In genomic region chr17:67504502-67505033, GRCm38 (mm10) we compare ENCODE assay signal across 19 mouse cellular contexts.
A peak's percentile ranks its signal among the peaks of the same experiment; 100 is the strongest.
DNase-seq lines count a peak whose midpoint lies in the region; ATAC-seq lines count a peak whose summit lies in the region.
"Had no signal": no experiment of that assay in that cellular context is flagged by ENCODE, and none has a peak within 500 bp of the region (broad histone marks: within the 10 kb centered on the region; RNA-seq: fewer than 3 reads in every experiment).

No protein-coding gene starts in this region.

- peak overlapping the region; percentile 47 for H3K27ac ChIP-seq in heart, embryonic 15.5 days
- no peak overlapping the region for H3K27ac ChIP-seq in heart, embryonic 12.5 days (ENCODE audit: poor library complexity, severe bottlenecking)
- H3K27ac ChIP-seq in lung, embryonic 16.5 days (ENCODE audit: low read length), result peak overlapping the region; percentile 49; the same call in 1 of the 2 replicates
- peak overlapping the region; percentile 37 for H3K27ac ChIP-seq in intestine, embryonic 16.5 days (ENCODE audit: low read length)
- H3K27ac ChIP-seq: forebrain, embryonic 15.5 days; hindbrain, embryonic 12.5 days; kidney, embryonic 15.5 days had no signal

- H3K4me2 ChIP-seq in heart, embryonic 15.5 days, result no peak overlapping the region
- H3K4me2 ChIP-seq in heart, embryonic 12.5 days, result no peak overlapping the region
- H3K4me2 ChIP-seq in lung, embryonic 16.5 days (ENCODE audit: low read depth, low read length), result no peak overlapping the region
- H3K4me2 ChIP-seq in intestine, embryonic 16.5 days (ENCODE audit: low read depth, low read length), result no peak overlapping the region
- H3K4me2 ChIP-seq: forebrain, embryonic 15.5 days; hindbrain, embryonic 12.5 days; kidney, embryonic 15.5 days had no signal

- no peak overlapping the region for H3K4me3 ChIP-seq in heart, embryonic 15.5 days
- no peak overlapping the region for H3K4me3 ChIP-seq in heart, embryonic 12.5 days
- no peak overlapping the region for H3K4me3 ChIP-seq in lung, embryonic 16.5 days (ENCODE audit: low read length)
- no peak overlapping the region for H3K4me3 ChIP-seq in intestine, embryonic 16.5 days (ENCODE audit: low read length)
- H3K4me3 ChIP-seq: erythroblast, embryonic 14.5 days; forebrain, embryonic 15.5 days; hindbrain, embryonic 12.5 days; kidney, embryonic 15.5 days had no signal

- 70% methylated on average over 9 of the region's 9 CpGs for WGBS in heart, embryonic 15.5 days
- WGBS in heart, embryonic 12.5 days, result 80% methylated on average over 9 of the region's 9 CpGs
- 52% methylated on average over 9 of the region's 9 CpGs for WGBS in lung, embryonic 16.5 days
- 58% methylated on average over 9 of the region's 9 CpGs for WGBS in intestine, embryonic 16.5 days

- no peaks in the 10 kb centered on the region for H3K9me3 ChIP-seq in heart, embryonic 15.5 days (replicated peaks)
- H3K9me3 ChIP-seq in heart, embryonic 12.5 days (replicated peaks), result no peaks in the 10 kb centered on the region
- no peaks in the 10 kb centered on the region for H3K9me3 ChIP-seq in lung, embryonic 16.5 days (ENCODE audit: control insufficient read depth, low read length)
- H3K9me3 ChIP-seq in intestine, embryonic 16.5 days (ENCODE audit: control insufficient read depth, low read length), result no peaks in the 10 kb centered on the region
- H3K9me3 ChIP-seq: forebrain, embryonic 15.5 days; hindbrain, embryonic 12.5 days; kidney, embryonic 15.5 days had no signal

- no peak for ATAC-seq in heart, embryonic 15.5 days (replicated peaks; ENCODE audit: insufficient number of reproducible peaks, insufficient read depth, low FRiP score, low read depth)
- ATAC-seq in heart, embryonic 12.5 days (ENCODE audit: insufficient number of reproducible peaks, low FRiP score), result no peak
- no peak for ATAC-seq in lung, embryonic 16.5 days (ENCODE audit: low read depth)
- ATAC-seq in intestine, embryonic 16.5 days, result peak; percentile 59; the same call in 1 of the 2 replicates
- ATAC-seq: forebrain, embryonic 15.5 days; inflammation-experienced regulatory T-cells, adult 6 months; liver, postnatal 0 days; midbrain, embryonic 16.5 days had no signal

- no peak for DNase-seq in lung, postnatal 14 days
- DNase-seq in cerebellum, adult 11 months, result no peak
- DNase-seq in ovary, adult 18-20 months (ENCODE audit: low spot score), result no peak
- DNase-seq: cerebellum, adult 9-11 months; gastrocnemius, postnatal 36 days; liver, postnatal 0 days; lung, postnatal 4 days; right cerebral cortex, postnatal 4 days; thymus, postnatal 25 days had no signal

- no peaks in the 10 kb centered on the region; the same call in 1 of the 2 replicates for H3K4me1 ChIP-seq in heart, embryonic 15.5 days (replicated peaks)
- H3K4me1 ChIP-seq in heart, embryonic 12.5 days (replicated peaks), result peaks cover 5% of the 10 kb centered on the region; the same call in 1 of the 2 replicates
- no peaks in the 10 kb centered on the region for H3K4me1 ChIP-seq in lung, embryonic 16.5 days (replicated peaks; ENCODE audit: control insufficient read depth, insufficient read depth, low read length)
- no peaks in the 10 kb centered on the region for H3K4me1 ChIP-seq in intestine, embryonic 16.5 days (ENCODE audit: control insufficient read depth, insufficient read depth, low read length)

- H3K9ac ChIP-seq in heart, embryonic 15.5 days, result no peak overlapping the region
- no peak overlapping the region for H3K9ac ChIP-seq in heart, embryonic 12.5 days
- no peak overlapping the region for H3K9ac ChIP-seq in lung, embryonic 16.5 days (ENCODE audit: low read length)
- H3K9ac ChIP-seq in intestine, embryonic 16.5 days (ENCODE audit: low read depth, low read length), result no peak overlapping the region
- H3K9ac ChIP-seq: forebrain, embryonic 15.5 days; hindbrain, embryonic 12.5 days; kidney, embryonic 15.5 days; liver, postnatal 0 days had no signal

- H3K36me3 ChIP-seq in heart, embryonic 15.5 days, result no peaks in the 10 kb centered on the region
- H3K36me3 ChIP-seq in heart, embryonic 12.5 days, result no peaks in the 10 kb centered on the region
- no peaks in the 10 kb centered on the region for H3K36me3 ChIP-seq in lung, embryonic 16.5 days (ENCODE audit: control insufficient read depth, insufficient read depth, low read length)
- no peaks in the 10 kb centered on the region for H3K36me3 ChIP-seq in intestine, embryonic 16.5 days (ENCODE audit: control insufficient read depth, insufficient read depth, low read length)
- H3K36me3 ChIP-seq: forebrain, embryonic 15.5 days; hindbrain, embryonic 12.5 days; kidney, embryonic 15.5 days had no signal

- H3K27me3 ChIP-seq in heart, embryonic 15.5 days, result no peaks in the 10 kb centered on the region
- no peaks in the 10 kb centered on the region for H3K27me3 ChIP-seq in heart, embryonic 12.5 days (replicated peaks)
- no peaks in the 10 kb centered on the region for H3K27me3 ChIP-seq in lung, embryonic 16.5 days (ENCODE audit: control insufficient read depth, insufficient read depth, low read depth, low read length)
- H3K27me3 ChIP-seq in intestine, embryonic 16.5 days (replicated peaks; ENCODE audit: control insufficient read depth, insufficient read depth, low read length), result no peaks in the 10 kb centered on the region
- H3K27me3 ChIP-seq: forebrain, embryonic 15.5 days; hindbrain, embryonic 12.5 days; kidney, embryonic 15.5 days had no signal
